Mouse (Mus musculus): ENCODE data around the gene Fcgr1.
A peak's percentile ranks its signal among the peaks of the same experiment; 100 is the strongest.
"Not testable (repeated sequence)": the region's sequence is repeated elsewhere in the genome, so short reads cannot be mapped to it uniquely, and the experiment has no call there.

Fcgr1 gene

DNA sequence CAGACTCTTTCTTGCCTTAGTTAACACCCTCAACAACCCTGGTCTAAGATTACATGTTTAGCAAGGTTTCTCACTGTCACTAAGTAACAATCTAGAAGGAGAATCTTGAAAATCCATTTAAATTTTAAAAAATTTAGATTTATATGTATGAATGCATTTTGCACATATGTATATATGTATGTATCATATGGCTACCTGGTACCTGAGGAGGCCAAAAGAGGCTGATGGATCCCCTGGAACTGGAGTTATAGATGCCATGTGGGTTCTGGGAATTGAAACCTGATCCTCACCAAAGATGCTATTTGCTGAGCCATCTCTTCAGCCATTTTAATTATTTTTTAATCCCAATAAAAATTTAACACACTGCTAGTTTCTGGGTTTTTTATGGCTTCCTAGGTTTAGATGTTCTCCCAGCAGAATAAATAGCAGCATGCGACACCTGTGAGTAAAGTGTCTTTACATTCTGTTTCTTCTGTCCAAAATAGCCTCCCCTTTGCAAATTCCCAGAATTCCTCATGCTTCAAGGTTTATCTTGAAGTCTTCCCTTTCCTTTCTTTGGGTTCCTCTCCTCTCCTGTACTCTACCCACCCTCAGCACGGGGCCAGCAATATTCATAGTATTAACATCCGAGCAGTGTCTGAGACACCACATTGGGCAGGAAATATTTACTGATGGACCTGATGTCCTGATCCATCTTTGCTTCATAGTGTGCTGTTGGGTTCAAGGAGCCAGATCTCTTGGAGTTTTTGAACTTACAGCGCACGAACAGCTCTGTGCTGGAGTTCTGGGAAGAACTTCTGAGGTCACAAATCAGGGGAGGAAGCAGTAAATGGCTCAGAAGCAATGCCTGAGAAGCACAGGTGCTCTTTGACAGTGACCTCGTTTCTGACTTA, 45.4 kb downstream of the Fcgr1 start:
- no peak for DNase-seq (ENCODE audit: low spot score in 2 of 2)

GRCm38 (mm10) chr3:96247356-96248140, 46.2 kb downstream of the Fcgr1 start:
- no peak for DNase-seq (ENCODE audit: low spot score in 2 of 2)

DNA sequence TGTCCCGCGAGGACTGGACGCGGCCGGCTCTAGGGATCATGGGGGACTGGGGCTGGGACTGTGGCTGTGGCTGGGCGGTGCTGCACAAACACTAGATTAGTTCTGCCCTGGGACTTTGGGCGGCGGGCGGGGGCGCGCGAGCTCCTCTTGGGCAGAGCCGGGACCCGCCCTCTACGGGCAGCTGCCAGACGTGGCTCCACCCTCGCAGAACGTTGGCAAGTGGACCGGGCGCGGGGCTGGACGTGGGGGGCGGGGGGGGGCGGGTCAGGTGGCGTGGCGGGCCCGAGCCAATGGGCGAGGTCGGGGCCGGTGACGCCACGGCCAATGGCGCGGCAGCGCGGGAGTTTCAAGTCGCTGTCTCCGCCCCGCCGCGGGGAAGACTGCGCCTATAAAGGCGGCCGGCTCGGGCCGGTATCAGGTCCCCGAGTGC, 47.3 kb downstream of the Fcgr1 start, which contains the start of gene Hist2h3c1:
Gene Hist2h3c1, plus strand, starts transcription at position 259 of the 430 bp plus-strand sequence.
- DNase-seq (ENCODE audit: low spot score in 2 of 2) = not testable (repeated sequence)

- not testable (repeated sequence) for DNase-seq (ENCODE audit: low spot score in 2 of 2)
These were observed 47.8 kb downstream of the Fcgr1 start for GRCm38 (mm10) chr3:96246018-96246417.

DNA sequence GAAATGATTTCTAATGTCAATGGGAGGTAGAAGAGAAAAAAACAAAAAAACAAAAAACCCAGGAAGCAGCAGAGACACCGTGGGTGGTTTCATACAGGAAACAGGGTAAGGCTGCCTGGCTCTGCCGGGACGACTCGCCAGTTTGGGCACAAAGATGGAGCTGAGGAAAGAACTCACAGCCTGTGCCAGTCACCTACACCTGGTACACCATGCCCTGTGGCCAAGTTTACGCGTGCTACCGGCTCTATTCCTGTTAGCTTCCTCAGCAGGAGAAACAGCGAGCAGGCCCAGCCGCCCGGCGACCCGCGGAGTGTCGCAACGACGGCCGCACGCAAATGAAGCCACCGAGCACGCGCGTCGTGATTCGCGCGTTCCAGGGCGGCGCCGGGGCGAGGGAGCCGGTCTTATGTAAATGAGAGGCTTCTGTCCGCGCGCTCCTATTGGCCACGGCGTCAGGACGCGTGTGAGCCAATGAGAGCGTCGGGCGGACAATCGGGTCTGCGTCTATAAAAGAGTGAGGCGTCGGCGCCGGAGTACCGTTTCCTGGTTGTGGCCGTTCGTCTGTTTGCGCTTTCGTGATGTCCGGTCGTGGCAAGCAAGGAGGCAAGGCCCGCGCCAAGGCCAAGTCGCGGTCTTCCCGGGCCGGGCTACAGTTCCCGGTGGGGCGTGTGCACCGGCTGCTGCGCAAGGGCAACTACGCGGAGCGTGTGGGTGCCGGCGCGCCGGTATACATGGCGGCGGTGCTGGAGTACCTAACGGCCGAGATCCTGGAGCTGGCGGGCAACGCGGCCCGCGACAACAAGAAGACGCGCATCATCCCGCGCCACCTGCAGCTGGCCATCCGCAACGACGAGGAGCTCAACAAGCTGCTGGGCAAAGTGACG, 48.5 kb downstream of the Fcgr1 start, which contains the start of gene Hist2h2aa1:
Gene Hist2h2aa1, plus strand, starts transcription at position 495 of the 884 bp plus-strand sequence.
- DNase-seq (ENCODE audit: low spot score in 2 of 2) = peak; percentile 76 to 90

DNA sequence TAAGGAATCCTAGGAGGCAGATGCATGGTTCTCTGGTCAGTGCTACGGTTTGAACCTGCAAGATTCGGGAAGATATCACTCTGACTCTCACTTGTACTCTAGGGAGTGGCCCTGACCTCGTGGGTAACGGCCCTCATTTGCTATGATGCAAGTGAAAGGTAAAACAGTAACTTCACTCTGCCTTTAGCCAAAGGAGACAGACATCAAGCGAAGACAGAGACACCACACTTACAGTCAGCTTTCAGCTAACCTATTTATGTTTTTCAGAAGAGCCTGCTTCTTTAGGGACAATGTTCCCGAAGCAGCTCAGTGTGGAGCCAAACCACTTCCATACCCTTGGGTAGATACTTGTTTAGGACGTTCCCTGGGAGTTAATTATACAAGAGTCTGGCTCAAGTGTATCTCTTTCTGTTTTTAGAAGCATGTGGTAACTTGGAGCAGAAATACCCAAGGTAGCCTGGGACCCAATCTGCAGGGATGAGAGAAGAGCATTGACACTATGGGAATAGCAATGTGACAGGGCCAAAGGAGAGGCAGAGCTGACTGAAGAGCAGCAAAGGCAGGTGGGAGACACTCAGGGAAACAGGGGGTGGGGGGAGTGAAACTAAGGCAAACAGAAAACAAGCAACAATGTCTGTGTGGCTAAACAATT, 49.7 kb downstream of the Fcgr1 start:
- no peak for DNase-seq (ENCODE audit: low spot score in 2 of 2)

DNA sequence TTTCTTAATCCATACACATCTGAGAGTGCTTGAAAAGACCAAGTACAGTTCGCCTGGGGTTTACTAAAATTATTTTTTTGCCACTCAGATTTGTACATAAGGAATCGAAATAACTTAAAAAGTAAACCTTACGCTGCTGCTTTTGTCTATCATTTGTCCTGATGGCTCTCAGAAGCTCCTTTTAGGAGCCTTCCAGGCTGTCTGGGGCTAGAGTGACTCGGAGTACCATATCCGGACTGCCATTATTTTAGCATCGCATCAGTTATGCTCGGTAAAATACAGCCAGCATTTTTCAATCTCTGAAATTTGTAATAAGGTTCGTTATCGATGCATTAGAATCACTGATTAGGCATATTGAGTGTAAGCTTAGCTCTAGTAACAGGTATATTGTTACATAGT, 53.0 kb downstream of the Fcgr1 start:
- no peak for DNase-seq (ENCODE audit: low spot score in 2 of 2)

DNA sequence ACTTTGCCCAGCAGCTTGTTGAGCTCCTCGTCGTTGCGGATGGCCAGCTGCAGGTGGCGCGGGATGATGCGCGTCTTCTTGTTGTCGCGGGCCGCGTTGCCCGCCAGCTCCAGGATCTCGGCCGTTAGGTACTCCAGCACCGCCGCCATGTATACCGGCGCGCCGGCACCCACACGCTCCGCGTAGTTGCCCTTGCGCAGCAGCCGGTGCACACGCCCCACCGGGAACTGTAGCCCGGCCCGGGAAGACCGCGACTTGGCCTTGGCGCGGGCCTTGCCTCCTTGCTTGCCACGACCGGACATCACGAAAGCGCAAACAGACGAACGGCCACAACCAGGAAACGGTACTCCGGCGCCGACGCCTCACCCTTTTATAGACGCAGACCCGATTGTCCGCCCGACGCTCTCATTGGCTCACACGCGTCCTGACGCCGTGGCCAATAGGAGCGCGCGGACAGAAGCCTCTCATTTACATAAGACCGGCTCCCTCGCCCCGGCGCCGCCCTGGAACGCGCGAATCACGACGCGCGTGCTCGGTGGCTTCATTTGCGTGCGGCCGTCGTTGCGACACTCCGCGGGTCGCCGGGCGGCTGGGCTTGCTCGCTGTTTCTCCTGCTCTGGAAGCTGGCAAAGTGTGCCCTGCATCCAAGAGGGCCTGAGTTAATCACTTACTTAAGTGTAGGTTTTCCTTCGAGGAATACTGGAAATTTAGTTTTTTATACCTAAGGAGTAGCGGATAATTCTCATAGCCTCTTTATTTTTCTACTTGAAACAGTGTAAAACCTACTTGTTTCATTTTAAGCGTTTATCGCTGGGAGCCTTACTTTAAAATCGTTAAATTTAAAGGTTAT, 53.6 kb downstream of the Fcgr1 start, which contains the start of gene Hist2h2aa2:
Gene Hist2h2aa2, minus strand, starts transcription at position 328 of the 850 bp plus-strand sequence.
- peak; percentile 89 to 98 for DNase-seq (ENCODE audit: low spot score in 2 of 2)

GRCm38 (mm10) chr3:96238954-96239793, 54.6 kb downstream of the Fcgr1 start, which contains the start of gene Hist2h3c2:
Gene Hist2h3c2, minus strand, starts transcription at chr3:96239127.
- not testable (repeated sequence) for DNase-seq (ENCODE audit: low spot score in 2 of 2)

GRCm38 (mm10) chr3:96237904-96238511, 55.8 kb downstream of the Fcgr1 start:
- DNase-seq (ENCODE audit: low spot score in 2 of 2) = no peak

DNA sequence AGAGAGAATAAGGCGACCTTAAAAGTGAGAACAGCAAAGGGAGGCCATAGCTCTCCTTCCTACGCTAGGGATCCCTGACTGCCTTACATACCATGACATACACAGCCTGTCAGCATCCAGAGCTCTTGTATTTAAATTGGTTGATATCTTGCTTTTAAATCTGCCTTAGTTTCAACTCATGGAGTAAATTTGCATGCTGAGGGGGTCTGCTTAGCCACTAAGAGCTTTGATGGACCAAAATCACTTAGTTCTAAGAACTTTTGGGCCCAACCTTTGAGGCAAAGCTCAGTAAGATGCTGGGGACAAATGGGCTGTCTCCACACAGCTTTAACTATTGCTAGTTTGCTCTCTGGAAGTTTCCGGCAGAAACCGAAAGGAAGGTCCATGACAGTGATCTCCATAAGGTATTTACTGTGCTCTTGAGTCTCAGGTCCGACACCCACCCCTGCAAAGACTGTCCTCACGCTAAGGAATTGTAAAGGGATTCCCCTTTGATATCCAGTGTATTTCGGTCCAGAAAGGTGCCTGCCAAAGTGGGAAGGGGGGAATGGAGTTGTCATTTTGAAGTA, 56.4 kb downstream of the Fcgr1 start:
- DNase-seq (ENCODE audit: low spot score in 2 of 2) = no peak

- DNase-seq (ENCODE audit: low spot score in 2 of 2) = no peak
These were observed 56.9 kb downstream of the Fcgr1 start for GRCm38 (mm10) chr3:96236834-96237334.

- no peak for DNase-seq (ENCODE audit: low spot score in 2 of 2)
These were observed 57.9 kb downstream of the Fcgr1 start for GRCm38 (mm10) chr3:96235836-96236235.

GRCm38 (mm10) chr3:96234914-96235313, 58.9 kb downstream of the Fcgr1 start:
- no peak for DNase-seq (ENCODE audit: low spot score in 2 of 2)
